Mouse (Mus musculus) liver, postnatal 0 days (tissue): Measurements from ENCODE around the gene Sptssb. TPM values are rescaled to one million over a fixed set of nuclear protein-coding genes. Genes with fewer than 3 reads are reported as not detected.

Source experiments
- ATAC-seq: fragments of 200-750 bp; cut with Nextera tagmentation; 2 replicates; pipeline ENCODE4 v1.8.0; 2017; ENCODE audit warnings: mild to moderate bottlenecking, moderate library complexity
- DNase-seq: peaks from one replicate; pipeline ENCODE4 v3.0.0-alpha.2; 2016
- H3K27ac ChIP-seq: fragments of 300-500 bp; sonication (generic); 2 replicates; pipeline ENCODE4 v1.5.1; 2014; ENCODE audit warnings: antibody characterized with exemption, moderate library complexity, mild to moderate bottlenecking, low read depth
- H3K27me3 ChIP-seq: fragments of 300-500 bp; sonication (generic); 2 replicates; pipeline ENCODE4 v1.6.1; 2014; ENCODE audit warnings: low read length, control low read depth, mixed read lengths; ENCODE audit not compliant: insufficient read depth
- H3K36me3 ChIP-seq: fragments of 300-500 bp; sonication (generic); replicated peaks from 2 replicates; pipeline ENCODE4 v1.6.1; 2014; ENCODE audit warnings: mild to moderate bottlenecking, control low read depth, low read length, moderate library complexity, mixed read lengths; ENCODE audit not compliant: insufficient read depth
- H3K4me1 ChIP-seq: fragments of 300-500 bp; sonication (generic); 2 replicates; pipeline ENCODE4 v1.6.1; 2014; ENCODE audit warnings: antibody characterized with exemption, mild to moderate bottlenecking, control low read depth; ENCODE audit not compliant: insufficient read depth
- H3K4me2 ChIP-seq: fragments of 300-500 bp; sonication (generic); 2 replicates; pipeline ENCODE4 v1.6.1; 2014; ENCODE audit warnings: low read depth, mild to moderate bottlenecking, low read length, moderate library complexity, mixed read lengths
- H3K4me3 ChIP-seq: fragments of 300-500 bp; sonication (generic); 2 replicates; pipeline ENCODE4 v1.5.1; 2014; ENCODE audit warnings: low read depth, low read length
- H3K9ac ChIP-seq: fragments of 300-500 bp; sonication (generic); replicated peaks from 2 replicates; pipeline ENCODE4 v1.6.1; 2014; ENCODE audit warnings: mild to moderate bottlenecking, moderate library complexity
- H3K9me3 ChIP-seq: fragments of 300-500 bp; sonication (generic); 2 replicates; pipeline ENCODE4 v1.6.1; 2016; ENCODE audit warnings: mild to moderate bottlenecking, control low read depth, low read length, mixed read lengths
- CTCF ChIP-seq: sonication (generic); IDR thresholded peaks from 2 replicates; pipeline ENCODE4 v1.5.1; 2016; ENCODE audit warnings: antibody characterized with exemption, low read depth
- EP300 ChIP-seq: IDR thresholded peaks from 2 replicates; pipeline ENCODE4 v1.6.1; 2016; ENCODE audit warnings: antibody characterized with exemption, low read depth, mild to moderate bottlenecking
- WGBS: fragments of 180-500 bp; shearing (Covaris S2); extraction: QIAGEN DNeasy Blood & Tissue Kit; methylation state at CpG from one replicate; pipeline ENCODE4 v1.1.7; 2014; ENCODE audit not compliant: insufficient replicate concordance; 5-methylcytosine and 5-hydroxymethylcytosine counted together
- polyA plus RNA-seq: library from polyadenylated mRNA; unstranded; fragments of >200 nt; fragmentation: Nextera tagmentation; extraction: Ambion mirVana; gene quantifications from 2 replicates; pipeline ENCODE4 v1.2.1, GENCODE M21; 2015

Sptssb gene
- polyA plus RNA-seq, 1 experiment from 2014 or later, result 0.22 TPM

DNA sequence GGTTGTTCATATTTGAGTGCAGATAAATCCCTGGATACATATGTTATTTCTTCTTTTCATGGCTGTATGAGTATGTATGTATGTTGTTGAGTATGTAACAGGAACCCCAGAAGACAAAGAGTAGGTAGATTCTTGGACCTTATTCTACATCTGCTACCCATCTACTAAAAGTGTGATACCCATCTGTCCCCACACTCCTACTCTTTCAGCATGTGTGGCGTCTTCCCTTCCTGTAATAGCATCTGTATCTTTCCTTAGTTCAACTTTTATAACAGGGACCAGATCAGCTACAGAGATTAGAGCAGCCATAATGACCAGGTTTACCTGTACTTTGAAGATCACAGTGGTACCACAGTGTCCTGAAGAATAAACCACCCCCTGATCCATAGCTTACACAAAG, 56.6 kb downstream of the Sptssb start:
- Histone ChIP-seq H3K4me2 (no peak overlapping the region), H3K9ac (no peak overlapping the region), H3K4me1 (no peaks in the 10 kb centered on the region), H3K9me3 (no peaks in the 10 kb centered on the region), H3K27me3 (no peaks in the 10 kb centered on the region), H3K36me3 (no peaks in the 10 kb centered on the region), H3K27ac (no peak overlapping the region), H3K4me3 (no peak overlapping the region)
- no peak for TF ChIP-seq CTCF
- TF ChIP-seq EP300, result no peak
- ATAC-seq (no peak), DNase-seq (no peak)
- WGBS, result 78% methylated on average over 1 of the region's 1 CpGs

DNA sequence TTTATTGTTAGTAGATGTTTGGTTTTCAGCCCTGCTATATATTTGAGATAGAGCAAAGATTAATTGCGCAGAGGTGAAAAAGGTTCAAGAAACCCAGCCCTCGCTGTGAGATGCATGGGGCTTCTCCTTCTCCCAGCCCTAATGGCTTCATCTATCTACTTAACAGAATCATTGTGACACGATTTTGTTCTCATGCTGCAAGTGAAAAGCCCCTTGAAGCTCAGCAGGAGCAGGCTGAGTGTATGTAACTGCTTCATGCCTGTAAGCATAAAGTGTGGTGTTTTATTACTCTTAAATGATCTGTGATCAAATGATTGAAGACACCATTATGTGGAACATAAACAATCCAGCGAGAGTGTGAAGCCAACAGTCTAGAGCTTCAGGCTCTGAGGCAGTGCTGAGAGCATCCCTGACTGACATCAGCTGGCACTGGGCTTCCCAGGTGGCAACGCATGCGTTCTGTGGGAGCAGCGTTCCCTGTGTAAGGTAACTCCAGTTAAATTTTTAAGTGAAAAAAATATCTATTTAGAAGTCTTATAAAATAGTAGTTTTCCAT, 58.8 kb downstream of the Sptssb start:
- DNase-seq, result no peak
- Histone ChIP-seq H3K4me1 (no peaks in the 10 kb centered on the region), H3K9me3 (no peaks in the 10 kb centered on the region), H3K9ac (no peak overlapping the region), H3K36me3 (no peaks in the 10 kb centered on the region), H3K27me3 (no peaks in the 10 kb centered on the region), H3K4me3 (no peak overlapping the region), H3K27ac (no peak overlapping the region), H3K4me2 (no peak overlapping the region)
- no peak for ATAC-seq
- WGBS, result 55% methylated on average over 7 of the region's 7 CpGs
- TF ChIP-seq CTCF (no peak), EP300 (no peak)

DNA sequence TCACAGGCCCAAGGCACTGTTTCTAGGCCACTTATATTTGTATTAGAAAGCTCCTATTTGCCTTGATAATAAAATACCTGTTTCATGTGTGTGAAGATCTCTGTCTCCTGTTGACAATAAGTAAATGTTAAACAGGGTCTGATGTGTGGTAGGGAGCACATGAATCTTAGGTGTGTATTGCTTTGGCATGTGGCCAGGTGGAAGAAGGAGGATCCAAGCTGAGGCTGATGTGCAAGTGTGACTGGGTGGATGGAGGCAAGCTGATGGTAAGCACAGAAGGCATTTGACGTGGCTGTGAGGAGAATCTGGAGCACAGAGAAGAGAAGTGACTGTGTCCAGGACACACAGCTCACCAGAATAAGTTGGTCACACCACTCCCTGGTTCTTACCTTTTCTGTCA, 60.6 kb downstream of the Sptssb start:
- H3K9ac ChIP-seq, result no peak overlapping the region
- H3K4me1 ChIP-seq, result no peaks in the 10 kb centered on the region
- H3K4me2 ChIP-seq, result no peak overlapping the region
- WGBS, result 61% methylated on average over 1 of the region's 1 CpGs
- no peak overlapping the region for H3K27ac ChIP-seq
- no peaks in the 10 kb centered on the region for H3K27me3 ChIP-seq
- no peak overlapping the region for H3K4me3 ChIP-seq
- DNase-seq (no peak), ATAC-seq (no peak)
- no peaks in the 10 kb centered on the region for H3K9me3 ChIP-seq
- H3K36me3 ChIP-seq, result no peaks in the 10 kb centered on the region
- TF ChIP-seq EP300 (no peak), CTCF (no peak)

DNA sequence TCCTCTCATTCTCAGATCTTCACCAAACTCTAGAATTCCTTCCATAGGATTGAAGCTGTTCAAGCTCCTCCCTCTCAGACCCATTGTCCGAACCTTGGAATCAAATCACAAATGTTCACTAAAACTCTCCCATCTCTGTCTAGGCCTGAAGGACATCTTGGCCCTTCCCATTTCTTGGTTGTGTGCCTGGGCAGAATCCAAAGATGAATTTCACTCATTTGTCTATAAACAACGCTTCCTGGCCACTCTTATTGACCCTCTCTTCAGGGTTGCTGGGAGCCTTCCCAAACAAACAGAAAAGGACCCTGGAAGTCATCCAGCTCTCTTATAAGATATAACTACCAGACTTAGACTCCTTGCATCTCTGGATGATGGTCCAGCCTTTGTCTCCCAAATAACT, 61.8 kb downstream of the Sptssb start:
- no peaks in the 10 kb centered on the region for H3K9me3 ChIP-seq
- 56% methylated on average over 2 of the region's 2 CpGs for WGBS
- no peak overlapping the region for H3K4me3 ChIP-seq
- H3K36me3 ChIP-seq, result no peaks in the 10 kb centered on the region
- H3K27me3 ChIP-seq, result no peaks in the 10 kb centered on the region
- no peaks in the 10 kb centered on the region for H3K4me1 ChIP-seq
- DNase-seq (no peak), ATAC-seq (no peak)
- H3K4me2 ChIP-seq, result no peak overlapping the region
- no peak overlapping the region for H3K27ac ChIP-seq
- no peak for TF ChIP-seq EP300
- no peak for TF ChIP-seq CTCF
- no peak overlapping the region for H3K9ac ChIP-seq

DNA sequence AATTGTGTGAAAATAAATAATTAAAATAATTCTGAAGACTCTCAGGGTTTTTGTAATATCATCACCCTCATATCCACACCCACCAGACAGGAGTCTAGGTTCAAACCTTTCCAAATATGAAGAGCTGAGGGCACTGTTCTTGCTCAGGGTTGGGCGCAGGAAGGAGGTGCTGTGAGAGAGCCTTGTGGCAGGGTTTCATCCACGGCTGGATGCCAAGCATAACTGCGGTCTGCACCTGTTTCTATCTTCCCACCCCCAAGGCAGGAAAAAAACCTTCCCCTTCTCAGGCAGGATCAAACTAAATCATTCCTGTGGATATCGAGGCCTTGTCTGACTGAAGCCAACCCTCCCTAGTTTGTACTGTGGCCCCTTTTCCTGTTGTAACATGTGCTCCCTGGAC, 62.2 kb downstream of the Sptssb start:
- no peak overlapping the region for H3K9ac ChIP-seq
- no peaks in the 10 kb centered on the region for H3K4me1 ChIP-seq
- no peaks in the 10 kb centered on the region for H3K9me3 ChIP-seq
- no peak overlapping the region for H3K27ac ChIP-seq
- ATAC-seq (no peak), DNase-seq (no peak)
- no peaks in the 10 kb centered on the region for H3K27me3 ChIP-seq
- 76% methylated on average over 4 of the region's 4 CpGs for WGBS
- no peaks in the 10 kb centered on the region for H3K36me3 ChIP-seq
- no peak for TF ChIP-seq CTCF
- TF ChIP-seq EP300, result no peak
- no peak overlapping the region for H3K4me3 ChIP-seq
- no peak overlapping the region for H3K4me2 ChIP-seq

DNA sequence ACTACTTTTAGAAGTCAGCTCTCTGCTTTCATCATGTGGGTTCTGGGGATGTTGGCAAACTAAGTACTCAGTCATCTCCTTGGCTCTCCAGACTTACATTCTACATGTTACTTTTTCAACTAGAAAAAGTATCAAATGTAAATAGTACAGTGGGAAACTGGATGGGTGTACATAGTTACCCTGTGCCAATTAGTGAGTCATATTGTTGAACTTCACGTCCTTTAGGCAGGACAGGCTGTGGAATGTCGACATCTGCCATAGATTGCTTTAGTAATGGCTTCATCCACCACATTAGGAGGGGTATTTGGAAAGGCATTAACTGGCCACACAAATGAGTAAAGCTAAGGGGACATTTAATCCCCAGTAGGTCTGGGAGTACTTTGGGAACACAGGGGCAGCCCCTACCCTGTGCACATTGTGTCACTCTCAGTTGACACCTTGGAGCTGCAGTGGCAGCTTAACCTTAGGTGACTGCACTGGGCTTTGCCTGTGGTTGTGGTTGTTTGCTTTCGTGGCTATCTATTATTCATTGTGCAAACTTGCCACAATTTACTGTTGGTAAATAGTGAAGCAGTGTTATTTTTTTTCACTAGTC, 66.8 kb downstream of the Sptssb start:
- DNase-seq (no peak), ATAC-seq (no peak)
- 71% methylated on average over 3 of the region's 3 CpGs for WGBS
- Histone ChIP-seq H3K9ac (no peak overlapping the region), H3K27me3 (no peaks in the 10 kb centered on the region), H3K4me2 (no peak overlapping the region), H3K4me1 (no peaks in the 10 kb centered on the region), H3K4me3 (no peak overlapping the region), H3K36me3 (no peaks in the 10 kb centered on the region), H3K27ac (no peak overlapping the region), H3K9me3 (no peaks in the 10 kb centered on the region)
- TF ChIP-seq CTCF (no peak), EP300 (no peak)
